Mouse (Mus musculus) erythroblast, adult 5-6 weeks (primary cell): ENCODE measurements around the gene Cyp2j9. TPM values are rescaled to one million over a fixed set of nuclear protein-coding genes. Genes with fewer than 3 reads are reported as not detected.
"Not testable (repeated sequence)": the region's sequence is repeated elsewhere in the genome, so short reads cannot be mapped to it uniquely, and the experiment has no call there.

Experiments used
- ATAC-seq: replicated peaks from 2 replicates; pipeline ENCODE4 v1.8.0; 2016; ENCODE audit warnings: moderate number of reproducible peaks, mild to moderate bottlenecking, moderate TSS enrichment, inconsistent platforms; ENCODE audit not compliant: poor library complexity, low FRiP score, severe bottlenecking
- total RNA-seq, 2 experiments: library from RNA; stranded (forward) in 1 of 2; stranded (reverse) in 1 of 2; fragments of 150-400 nt in 1 of 2; fragments of 200-764, 138-1000 nt in 1 of 2; gene quantifications; 2 replicates each; pipeline versions ENCODE4 v1.2.3 to v1.2.4; 2015 to 2017; ENCODE audit warnings: low replicate concordance in 2 of 2

The Cyp2j9 gene
- not detected in 2 replicates for total RNA-seq (2015; ENCODE audit: low replicate concordance)
- 0.42 and 0.51 TPM in 2 replicates for total RNA-seq (2017; ENCODE audit: low replicate concordance)

GRCm38 (mm10) chr4:96590911-96591790 lies at the start of gene Cyp2j9:
TSS of gene Cyp2j9 (minus strand) at chr4:96591578.
- ATAC-seq, result no peak

- no peak for ATAC-seq
Observed at GRCm38 (mm10) chr4:96635455-96635854, 44.1 kb upstream of the Cyp2j9 start.

- no peak for ATAC-seq
Observed at GRCm38 (mm10) chr4:96622474-96622873, 31.1 kb upstream of the Cyp2j9 start.

- ATAC-seq, result no peak
Observed at GRCm38 (mm10) chr4:96591791-96592150, 393 bp upstream of the Cyp2j9 start.

GRCm38 (mm10) chr4:96581425-96582088 lies 9.8 kb downstream of the Cyp2j9 start:
- no peak for ATAC-seq

GRCm38 (mm10) chr4:96580351-96580750 lies 11.0 kb downstream of the Cyp2j9 start:
- ATAC-seq, result not testable (repeated sequence)

- no peak for ATAC-seq
Observed at GRCm38 (mm10) chr4:96569442-96569841, 21.9 kb downstream of the Cyp2j9 start.

- no peak for ATAC-seq
Observed at GRCm38 (mm10) chr4:96567988-96568387, 23.4 kb downstream of the Cyp2j9 start.

- no peak for ATAC-seq
Observed at GRCm38 (mm10) chr4:96565808-96566207, 25.6 kb downstream of the Cyp2j9 start.

- no peak for ATAC-seq
Observed at GRCm38 (mm10) chr4:96560464-96560863, 30.9 kb downstream of the Cyp2j9 start.

GRCm38 (mm10) chr4:96559781-96560180 lies 31.6 kb downstream of the Cyp2j9 start:
- no peak for ATAC-seq

GRCm38 (mm10) chr4:96553133-96553819 lies 38.1 kb downstream of the Cyp2j9 start, which contains the start of gene Cyp2j6:
TSS of gene Cyp2j6 (minus strand) at chr4:96553661.
- ATAC-seq, result no peak

GRCm38 (mm10) chr4:96551619-96552018 lies 39.8 kb downstream of the Cyp2j9 start:
- ATAC-seq, result no peak

- ATAC-seq, result no peak
Observed at GRCm38 (mm10) chr4:96545976-96546375, 45.4 kb downstream of the Cyp2j9 start.

GRCm38 (mm10) chr4:96525772-96526171 lies 65.6 kb downstream of the Cyp2j9 start:
- no peak for ATAC-seq

- ATAC-seq, result no peak
Observed at GRCm38 (mm10) chr4:96522256-96522655, 69.1 kb downstream of the Cyp2j9 start.
